Mouse (Mus musculus) liver, embryonic 16.5 days (tissue): ENCODE data around the gene Lbx2. TPM values are rescaled to one million over a fixed set of nuclear protein-coding genes. Genes with fewer than 3 reads are reported as not detected.

Experiments used
- ATAC-seq: fragments of 200-750 bp; cut with Nextera tagmentation; 2 replicates; pipeline ENCODE4 v1.8.0; 2017; ENCODE audit warnings: low read depth, mild to moderate bottlenecking, moderate number of reproducible peaks, moderate library complexity
- H3K27ac ChIP-seq: fragments of 300-500 bp; sonication (generic); 2 replicates; pipeline ENCODE4 v1.5.1; 2014; ENCODE audit warnings: mild to moderate bottlenecking, low read length
- H3K27me3 ChIP-seq: fragments of 300-500 bp; sonication (generic); 2 replicates; pipeline ENCODE4 v1.6.1; 2014; ENCODE audit warnings: low read depth, low read length, mixed read lengths; ENCODE audit not compliant: control insufficient read depth, insufficient read depth
- H3K36me3 ChIP-seq: fragments of 300-500 bp; sonication (generic); 2 replicates; pipeline ENCODE4 v1.6.1; 2014; ENCODE audit warnings: mild to moderate bottlenecking; ENCODE audit not compliant: control insufficient read depth, insufficient read depth
- H3K4me1 ChIP-seq: fragments of 300-500 bp; sonication (generic); 2 replicates; pipeline ENCODE4 v1.6.1; 2014; ENCODE audit warnings: low read depth, low read length, mixed read lengths; ENCODE audit not compliant: control insufficient read depth
- H3K4me2 ChIP-seq: fragments of 300-500 bp; sonication (generic); 2 replicates; pipeline ENCODE4 v1.6.1; 2014; ENCODE audit warnings: low read depth, low read length, mixed read lengths
- H3K4me3 ChIP-seq: fragments of 300-500 bp; sonication (generic); 2 replicates; pipeline ENCODE4 v1.5.1; 2014; ENCODE audit warnings: low read depth, mild to moderate bottlenecking, low read length
- H3K9ac ChIP-seq: fragments of 300-500 bp; sonication (generic); 2 replicates; pipeline ENCODE4 v1.6.1; 2014; ENCODE audit warnings: low read depth, low read length
- H3K9me3 ChIP-seq: fragments of 300-500 bp; sonication (generic); replicated peaks from 2 replicates; pipeline ENCODE4 v1.6.1; 2016; ENCODE audit warnings: low read length; ENCODE audit not compliant: control insufficient read depth
- WGBS: fragments of 180-500 bp; shearing (Covaris S2); extraction: QIAGEN DNeasy Blood & Tissue Kit; methylation state at CpG from one replicate; pipeline ENCODE4 v1.1.7; 2014; ENCODE audit not compliant: insufficient replicate concordance; 5-methylcytosine and 5-hydroxymethylcytosine counted together
- polyA plus RNA-seq: library from polyadenylated mRNA; unstranded; fragments of >200 nt; fragmentation: Nextera tagmentation; extraction: Ambion mirVana; gene quantifications from 2 replicates; pipeline ENCODE4 v1.2.1, GENCODE M21; 2015

Gene Lbx2
- polyA plus RNA-seq, 1 experiment from 2014 or later, result 0.25 TPM

DNA sequence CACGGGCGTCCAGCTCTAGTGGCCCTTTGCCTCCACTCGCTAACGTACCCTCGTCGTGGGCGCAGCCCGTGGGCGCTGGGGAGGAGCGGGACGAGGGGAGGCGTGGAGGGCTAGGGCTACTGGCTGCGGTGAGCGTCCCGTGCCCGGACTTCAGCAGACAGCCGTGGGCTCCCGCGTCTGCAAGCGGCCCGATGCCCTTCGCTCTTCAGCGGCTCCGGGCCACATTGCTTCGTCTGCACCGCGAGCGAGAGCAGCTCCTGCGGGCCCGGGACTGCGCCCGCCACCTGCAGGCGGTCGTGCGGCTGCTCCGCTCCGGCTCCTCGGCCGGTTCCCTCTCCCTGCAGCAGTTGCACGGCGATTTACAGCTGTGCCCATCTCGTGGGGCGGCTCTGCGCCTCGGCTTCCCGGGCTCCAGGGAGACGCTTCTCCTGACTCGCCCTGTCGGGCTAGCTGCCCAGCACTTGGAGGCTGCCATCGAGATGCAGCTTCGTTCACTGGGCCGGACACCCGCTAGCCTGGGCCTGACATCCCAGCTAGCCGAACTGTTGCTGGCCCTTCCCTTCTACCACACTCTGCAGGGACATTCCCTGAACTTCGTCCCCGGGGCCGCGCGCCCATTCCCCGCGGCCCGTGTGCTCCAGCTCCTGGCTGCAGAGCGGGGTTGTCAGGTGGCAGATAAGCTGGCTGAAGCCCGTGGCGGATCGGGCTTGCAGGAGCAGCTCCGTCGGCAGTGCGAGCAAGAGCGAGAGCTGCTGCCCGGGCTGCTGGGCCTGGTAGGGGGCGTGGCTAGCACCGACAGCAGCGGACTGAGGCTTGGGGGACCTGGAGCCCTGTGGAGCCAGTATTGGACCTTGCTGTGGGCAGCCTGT is 15.8 kb downstream of the Lbx2 start:
- WGBS, result under 1% methylated on average over 68 of the region's 74 CpGs
- Histone ChIP-seq H3K4me3 (peak overlapping the region; percentile 86), H3K4me2 (peak overlapping the region; percentile 100), H3K27me3 (no peaks in the 10 kb centered on the region; the same call in 1 of the 2 replicates), H3K36me3 (no peaks in the 10 kb centered on the region), H3K9ac (peak overlapping the region; percentile 90), H3K27ac (peak overlapping the region; percentile 85), H3K9me3 (no peaks in the 10 kb centered on the region), H3K4me1 (peaks cover 24% of the 10 kb centered on the region)
- peak; percentile 72 for ATAC-seq

DNA sequence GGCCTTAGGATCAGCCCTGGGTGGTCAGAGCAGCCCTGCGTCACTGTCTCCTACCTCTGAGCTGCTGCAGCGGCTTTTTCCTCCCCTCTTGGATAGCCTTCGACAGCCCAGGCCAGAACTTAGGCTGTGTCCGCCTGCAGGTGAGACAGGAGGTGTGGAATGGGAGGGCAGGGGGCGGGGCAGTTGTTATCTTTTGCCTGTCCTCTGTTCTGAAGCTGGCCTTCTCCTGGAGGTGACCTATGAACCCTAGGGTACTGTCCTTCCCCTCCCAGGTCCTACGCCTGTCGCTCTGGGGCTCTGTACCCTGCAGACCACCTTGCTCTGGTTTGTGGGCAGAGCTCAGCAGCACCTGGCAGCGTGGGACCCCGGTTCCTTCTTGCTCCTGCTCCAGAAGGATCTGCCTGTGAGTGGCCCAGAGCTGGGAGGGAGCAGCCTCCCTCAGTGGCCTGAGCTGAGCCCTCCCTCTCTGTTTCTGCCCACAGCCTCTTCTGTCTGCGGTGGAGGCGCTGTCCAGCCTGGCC is 17.0 kb downstream of the Lbx2 start:
- Histone ChIP-seq H3K36me3 (no peaks in the 10 kb centered on the region), H3K27ac (no peak overlapping the region), H3K9me3 (no peaks in the 10 kb centered on the region), H3K9ac (peak overlapping the region; percentile 90; the same call in 1 of the 2 replicates), H3K4me3 (no peak overlapping the region), H3K4me1 (peaks cover 30% of the 10 kb centered on the region), H3K4me2 (peak overlapping the region; percentile 100), H3K27me3 (no peaks in the 10 kb centered on the region; the same call in 1 of the 2 replicates)
- 59% methylated on average over 11 of the region's 11 CpGs for WGBS
- peak; percentile 41 for ATAC-seq

DNA sequence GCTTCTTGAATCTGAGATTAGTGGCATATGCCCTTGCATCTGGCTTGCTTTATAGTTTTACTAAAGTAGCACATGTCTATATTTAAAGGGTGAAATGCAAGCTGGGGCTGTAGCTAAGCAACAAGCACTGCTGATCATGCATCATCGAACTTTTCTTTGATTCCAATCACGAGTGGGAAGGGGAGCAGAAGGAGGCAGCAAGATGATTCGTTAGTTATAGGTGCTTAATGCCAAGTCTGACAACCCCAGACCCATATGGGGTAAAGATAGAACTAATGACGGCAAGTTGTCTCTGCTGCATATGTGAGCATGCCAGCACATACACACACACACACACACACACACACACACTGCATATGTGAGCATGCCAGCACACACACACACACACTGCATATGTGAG is 18.0 kb downstream of the Lbx2 start:
- H3K9ac ChIP-seq, result no peak overlapping the region
- no peak overlapping the region for H3K4me2 ChIP-seq
- ATAC-seq, result no peak
- peaks cover 32% of the 10 kb centered on the region for H3K4me1 ChIP-seq
- WGBS, result 64% methylated on average over 4 of the region's 4 CpGs
- no peaks in the 10 kb centered on the region for H3K9me3 ChIP-seq
- no peak overlapping the region for H3K4me3 ChIP-seq
- H3K27ac ChIP-seq, result no peak overlapping the region
- H3K36me3 ChIP-seq, result no peaks in the 10 kb centered on the region
- no peaks in the 10 kb centered on the region; the same call in 1 of the 2 replicates for H3K27me3 ChIP-seq

DNA sequence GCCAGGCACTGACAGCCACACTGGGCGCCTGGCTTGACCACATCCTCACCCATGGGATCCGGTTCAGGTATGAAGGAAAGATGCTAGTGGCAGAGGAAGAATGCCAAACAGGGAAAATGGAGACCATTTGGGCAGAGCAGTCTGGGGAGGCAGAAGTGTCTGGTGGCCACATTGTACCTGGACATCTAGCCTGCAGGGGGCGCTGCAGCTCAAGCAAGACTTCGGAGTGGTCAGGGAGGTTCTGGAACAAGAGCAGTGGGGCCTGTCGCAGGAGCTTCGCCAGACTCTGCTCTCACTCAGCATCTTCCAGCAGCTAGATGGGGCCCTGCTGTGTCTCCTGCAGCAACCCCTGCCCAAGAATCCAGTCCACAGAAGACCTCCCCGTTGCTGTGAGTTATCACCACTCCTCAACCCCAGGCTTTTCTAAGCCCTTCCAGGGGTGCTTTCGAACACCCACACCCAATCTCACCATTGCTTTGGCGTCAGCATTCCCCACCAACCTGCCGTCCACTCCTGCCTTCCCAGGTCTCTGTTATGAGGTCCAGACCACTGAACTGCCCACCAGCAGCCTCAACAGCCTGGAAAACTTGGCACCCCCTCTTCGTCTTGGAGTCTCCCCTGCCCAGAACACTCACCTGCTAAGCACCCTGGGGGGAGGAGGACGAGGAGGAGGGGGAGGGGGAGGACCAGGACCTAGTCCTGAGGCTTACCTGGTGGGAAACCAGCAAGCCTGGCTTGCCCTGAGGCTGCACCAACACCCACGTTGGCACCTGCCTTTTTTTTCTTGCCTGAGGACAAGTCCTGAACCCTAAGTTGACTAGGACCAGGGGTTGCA is 21.6 kb downstream of the Lbx2 start:
- Histone ChIP-seq H3K36me3 (no peaks in the 10 kb centered on the region), H3K4me2 (peak overlapping the region; percentile 75), H3K4me3 (peak overlapping the region; percentile 73), H3K4me1 (peaks cover 33% of the 10 kb centered on the region), H3K9ac (peak overlapping the region; percentile 90), H3K9me3 (no peaks in the 10 kb centered on the region), H3K27ac (peak overlapping the region; percentile 80), H3K27me3 (no peaks in the 10 kb centered on the region)
- 30% methylated on average over 13 of the region's 13 CpGs for WGBS
- peak; percentile 28; the same call in 1 of the 2 replicates for ATAC-seq

DNA sequence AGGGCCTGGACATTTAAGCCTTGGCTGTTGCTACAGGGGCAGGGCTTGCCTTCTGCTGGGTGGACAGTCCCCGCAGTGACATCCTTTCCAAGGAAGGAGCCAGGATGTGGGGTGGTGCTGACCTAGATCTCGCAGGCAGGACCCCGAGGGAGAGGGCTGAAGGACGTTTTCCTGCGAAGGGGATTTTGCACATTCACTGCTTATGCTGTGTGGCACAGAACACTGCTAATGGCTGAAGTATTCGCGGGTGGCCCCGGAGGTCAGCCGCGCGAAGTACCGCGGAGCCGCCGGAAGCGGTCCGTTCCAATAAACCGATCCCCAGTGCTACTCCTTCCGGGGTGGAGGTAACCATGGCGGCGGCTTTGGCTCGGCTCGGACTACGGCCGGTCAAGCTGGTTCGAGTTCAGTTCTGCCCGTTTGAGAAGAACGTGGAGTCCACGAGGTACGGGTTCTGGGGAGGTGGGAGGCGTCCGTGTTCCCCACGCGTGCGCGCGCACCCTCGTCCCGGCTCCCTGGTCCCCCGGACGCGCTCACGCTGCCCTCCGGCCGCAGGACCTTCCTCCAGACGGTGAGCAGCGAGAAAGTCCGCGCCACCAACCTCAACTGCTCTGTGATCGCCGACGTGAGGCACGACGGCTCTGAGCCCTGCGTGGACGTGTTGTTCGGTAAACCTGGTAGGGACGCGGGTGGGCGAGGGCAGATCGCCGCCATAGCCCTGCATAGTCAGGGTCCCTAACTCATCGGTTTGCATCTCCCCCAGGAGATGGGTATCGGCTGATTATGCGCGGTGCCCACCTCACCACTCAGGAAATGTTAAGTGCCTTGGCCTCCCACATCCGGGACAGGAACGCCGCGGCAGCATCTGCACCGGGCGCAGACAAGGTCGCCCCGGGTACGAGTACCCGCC is 22.8 kb downstream of the Lbx2 start, which contains the start of gene Mrpl53:
Gene Mrpl53 (plus strand): TSS at position 279 of the 907 bp plus-strand sequence.
- H3K4me2 ChIP-seq, result peak within 1 kb of the TSS; percentile 75
- H3K27me3 ChIP-seq, result no peaks in the 10 kb centered on the region
- peaks cover 29% of the 10 kb centered on the region for H3K4me1 ChIP-seq
- H3K36me3 ChIP-seq, result no peaks in the 10 kb centered on the region
- peak within 1 kb of the TSS; percentile 73 for H3K4me3 ChIP-seq
- ATAC-seq, result peak; percentile 80
- H3K27ac ChIP-seq, result peak within 1 kb of the TSS; percentile 80
- under 1% methylated on average over 76 of the region's 76 CpGs for WGBS
- H3K9me3 ChIP-seq, result no peaks in the 10 kb centered on the region
- peak within 1 kb of the TSS; percentile 90 for H3K9ac ChIP-seq

DNA sequence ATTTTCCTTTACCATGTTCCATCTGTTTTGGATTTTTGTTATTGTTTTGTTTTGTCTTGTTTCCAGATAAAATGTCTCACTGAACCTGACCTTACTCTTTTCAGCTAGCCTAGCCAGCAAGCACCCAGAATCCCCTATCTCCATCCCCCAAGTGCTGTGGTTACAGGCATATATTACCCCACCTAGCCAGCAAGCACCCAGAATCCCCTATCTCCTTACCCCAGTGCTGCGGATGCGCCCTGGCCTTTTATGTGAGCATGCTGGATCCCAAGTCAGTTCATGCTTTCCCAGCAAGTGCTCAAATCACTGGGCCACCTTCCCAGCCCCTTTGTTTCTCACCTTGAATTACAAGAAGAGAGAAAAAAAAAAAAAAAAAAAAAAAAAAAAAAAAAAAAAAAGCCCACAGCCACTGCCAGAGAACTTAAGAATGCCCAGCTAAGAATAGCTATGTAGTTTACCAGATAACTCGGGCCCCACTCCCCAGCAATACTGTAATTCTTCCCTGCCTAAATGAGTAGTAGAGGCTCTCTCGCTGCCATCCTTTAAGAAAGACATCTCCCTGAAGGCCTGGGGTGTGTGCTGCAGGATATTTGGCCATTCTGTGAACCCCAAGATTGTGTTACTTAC is 25.5 kb downstream of the Lbx2 start:
- Histone ChIP-seq H3K4me3 (no peak overlapping the region), H3K27ac (no peak overlapping the region), H3K4me2 (no peak overlapping the region), H3K36me3 (no peaks in the 10 kb centered on the region), H3K9ac (no peak overlapping the region), H3K27me3 (no peaks in the 10 kb centered on the region), H3K9me3 (no peaks in the 10 kb centered on the region), H3K4me1 (peaks cover 47% of the 10 kb centered on the region)
- ATAC-seq, result no peak
- 57% methylated on average over 4 of the region's 4 CpGs for WGBS

DNA sequence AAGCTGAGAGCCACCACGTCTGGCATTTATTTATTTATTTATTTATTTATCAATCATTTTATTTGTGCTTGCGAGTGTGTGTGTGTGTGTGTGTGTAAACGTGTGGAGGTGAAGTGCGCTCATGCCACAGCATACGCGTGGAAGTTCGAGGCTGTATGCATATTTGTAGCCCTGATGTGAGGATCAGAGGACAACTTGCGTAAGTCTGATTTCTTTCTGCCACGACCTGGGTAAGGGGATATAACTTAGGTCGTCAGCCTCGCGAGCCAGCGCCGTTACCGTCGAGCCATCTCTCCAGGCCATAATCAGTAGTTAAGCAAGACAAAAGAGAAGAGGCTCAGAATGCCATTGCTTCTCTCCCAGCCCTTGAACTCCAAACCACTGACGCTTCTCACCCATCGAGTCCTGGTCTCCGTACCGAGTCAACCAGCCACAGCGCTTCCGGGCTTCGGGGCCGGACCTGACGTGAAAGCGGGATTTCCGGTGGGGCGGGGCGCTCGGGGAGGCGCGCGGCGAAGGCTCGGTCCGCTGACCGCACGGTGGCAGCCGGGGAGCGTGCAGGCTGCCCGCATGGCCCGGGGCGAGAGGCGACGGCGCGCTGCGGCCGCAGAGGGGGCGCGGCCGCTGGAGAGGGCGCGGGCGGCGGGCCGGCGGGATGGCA is 29.0 kb downstream of the Lbx2 start, which contains the start of gene Mogs:
Gene Mogs (plus strand): TSS at position 486 of the 661 bp plus-strand sequence.
- H3K27ac ChIP-seq, result peak within 1 kb of the TSS; percentile 93
- H3K36me3 ChIP-seq, result peaks cover 8% of the 10 kb centered on the region; the same call in 1 of the 2 replicates
- peak; percentile 94 for ATAC-seq
- no peaks in the 10 kb centered on the region for H3K9me3 ChIP-seq
- no peaks in the 10 kb centered on the region for H3K27me3 ChIP-seq
- H3K4me3 ChIP-seq, result peak within 1 kb of the TSS; percentile 82
- peak within 1 kb of the TSS; percentile 99 for H3K4me2 ChIP-seq
- peak within 1 kb of the TSS; percentile 86 for H3K9ac ChIP-seq
- WGBS, result under 1% methylated on average over 48 of the region's 58 CpGs
- H3K4me1 ChIP-seq, result peaks cover 46% of the 10 kb centered on the region
